Mouse (Mus musculus) heart, embryonic 16.5 days (tissue): ENCODE data around the gene Pde6h. TPM values are rescaled to one million over a fixed set of nuclear protein-coding genes. Genes with fewer than 3 reads are reported as not detected.

Source experiments
- ATAC-seq: fragments of 200-750 bp; cut with Nextera tagmentation; replicated peaks from 2 replicates; pipeline ENCODE4 v1.8.0; 2017; ENCODE audit warnings: moderate number of reproducible peaks; ENCODE audit not compliant: insufficient read depth, low FRiP score; ENCODE audit errors: extremely low read depth
- H3K27ac ChIP-seq: fragments of 300-500 bp; sonication (generic); 2 replicates; pipeline ENCODE4 v1.5.1; 2014; ENCODE audit warnings: mild to moderate bottlenecking, low read length, control low read depth, moderate library complexity
- H3K27me3 ChIP-seq: fragments of 300-500 bp; sonication (generic); 2 replicates; pipeline ENCODE4 v1.6.1; 2014; ENCODE audit warnings: low read length, mixed read lengths; ENCODE audit not compliant: control insufficient read depth, insufficient read depth
- H3K36me3 ChIP-seq: fragments of 300-500 bp; sonication (generic); 2 replicates; pipeline ENCODE4 v1.6.1; 2014; ENCODE audit not compliant: control insufficient read depth, insufficient read depth
- H3K4me1 ChIP-seq: fragments of 300-500 bp; sonication (generic); 2 replicates; pipeline ENCODE4 v1.6.1; 2014; ENCODE audit warnings: low read length, mixed read lengths; ENCODE audit not compliant: control insufficient read depth, insufficient read depth
- H3K4me2 ChIP-seq: fragments of 300-500 bp; sonication (generic); 2 replicates; pipeline ENCODE4 v1.6.1; 2014; ENCODE audit warnings: low read depth, mild to moderate bottlenecking, control low read depth, low read length
- H3K4me3 ChIP-seq: fragments of 300-500 bp; sonication (generic); 2 replicates; pipeline ENCODE4 v1.5.1; 2014; ENCODE audit warnings: mild to moderate bottlenecking, control low read depth, low read length
- H3K9ac ChIP-seq: fragments of 300-500 bp; sonication (generic); 2 replicates; pipeline ENCODE4 v1.6.1; 2014; ENCODE audit warnings: low read length, control low read depth
- H3K9me3 ChIP-seq: fragments of 300-500 bp; sonication (generic); replicated peaks from 2 replicates; pipeline ENCODE4 v1.6.1; 2016; ENCODE audit warnings: low read length; ENCODE audit not compliant: control insufficient read depth
- WGBS: fragments of 180-500 bp; shearing (Covaris S2); extraction: QIAGEN DNeasy Blood & Tissue Kit; methylation state at CpG from one replicate; pipeline ENCODE4 v1.1.7; 2014; 5-methylcytosine and 5-hydroxymethylcytosine counted together
- polyA plus RNA-seq: library from polyadenylated mRNA; unstranded; fragments of >200 nt; fragmentation: Nextera tagmentation; extraction: Ambion mirVana; gene quantifications from 2 replicates; pipeline ENCODE4 v1.2.1, GENCODE M21; 2015

The Pde6h gene
- polyA plus RNA-seq, 1 experiment from 2014 or later, result 0.38 TPM

DNA sequence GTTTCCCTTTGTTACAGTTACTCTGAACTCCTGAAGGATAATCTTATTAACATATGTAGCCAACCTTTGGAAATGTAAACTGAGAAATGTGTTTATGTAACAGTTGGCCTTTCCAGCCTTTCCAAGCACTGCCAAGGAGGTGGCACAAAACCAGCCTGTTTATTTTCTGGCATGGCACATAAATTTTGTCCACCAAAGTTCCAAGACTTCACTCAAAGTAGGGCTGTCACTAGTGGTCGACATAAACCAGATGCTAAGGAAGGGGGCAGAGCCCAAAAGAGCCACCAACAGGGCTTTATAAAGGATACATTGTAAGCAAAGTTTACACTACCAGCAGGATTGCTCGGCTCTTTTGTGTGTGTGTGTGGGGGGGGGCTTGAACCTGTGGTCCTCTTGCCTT, 5.7 kb upstream of the Pde6h start:
- Histone ChIP-seq H3K9me3 (0 out of 2 replicates have a peak, but pooled peaks cover 3% of the 10 kb centered on the region), H3K27me3 (no peaks in the 10 kb centered on the region), H3K9ac (no peak overlapping the region), H3K27ac (no peak overlapping the region), H3K4me2 (no peak overlapping the region), H3K4me1 (peaks cover 2% of the 10 kb centered on the region; the same call in 1 of the 2 replicates), H3K4me3 (no peak overlapping the region), H3K36me3 (no peaks in the 10 kb centered on the region)
- WGBS, result 11% methylated on average over 2 of the region's 2 CpGs
- ATAC-seq, result no peak; the same call in 1 of the 2 replicates

DNA sequence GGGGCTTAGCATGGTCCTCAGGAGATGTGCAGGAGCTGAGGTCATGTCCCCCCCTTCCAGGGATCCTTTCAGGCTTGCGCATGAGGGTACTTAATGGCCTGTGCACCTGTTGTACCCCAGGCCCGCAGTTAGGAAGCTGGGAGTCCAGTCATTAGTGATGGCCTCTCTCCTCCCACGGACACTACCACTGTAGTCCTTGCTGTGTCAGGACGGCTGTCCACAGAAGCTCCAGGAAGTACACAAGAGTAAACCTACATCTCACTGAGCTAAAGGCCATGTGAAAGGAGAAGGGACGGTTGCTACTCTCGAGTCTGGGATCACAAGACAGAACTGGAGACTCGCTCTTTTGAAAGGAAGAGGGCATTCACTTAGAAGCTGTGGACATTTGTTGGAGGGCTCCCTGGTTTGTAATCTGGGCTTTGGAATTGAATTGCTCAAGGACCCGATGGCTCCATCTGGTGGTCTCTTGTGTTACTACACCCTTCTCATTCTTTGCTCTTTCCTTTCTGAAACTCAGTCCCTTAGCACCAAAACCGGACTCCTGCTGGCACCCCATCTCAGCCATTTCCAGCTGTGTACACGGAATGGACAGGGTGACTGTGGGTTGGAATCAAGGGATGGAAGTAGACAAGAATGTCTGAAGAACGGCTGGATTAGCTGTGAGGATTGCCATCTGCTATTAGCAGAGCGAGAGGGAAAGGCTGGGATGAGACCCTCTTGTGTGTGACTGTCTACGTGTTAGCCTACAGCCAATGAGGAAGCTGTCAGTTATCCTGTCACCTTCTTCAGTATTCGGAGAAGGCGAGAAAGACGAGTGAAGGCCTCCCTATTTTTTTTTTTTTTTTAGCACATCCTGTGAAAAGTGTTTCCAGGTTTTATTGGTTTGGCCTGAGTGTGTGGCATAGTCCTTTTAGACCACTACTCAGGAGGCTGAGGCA, 3.0 kb upstream of the Pde6h start:
- WGBS, result 33% methylated on average over 16 of the region's 16 CpGs
- peak overlapping the region; percentile 47; the same call in 1 of the 2 replicates for H3K9ac ChIP-seq
- ATAC-seq, result 0 out of 2 replicates have a peak, but pooled peaks have one; percentile 3

DNA sequence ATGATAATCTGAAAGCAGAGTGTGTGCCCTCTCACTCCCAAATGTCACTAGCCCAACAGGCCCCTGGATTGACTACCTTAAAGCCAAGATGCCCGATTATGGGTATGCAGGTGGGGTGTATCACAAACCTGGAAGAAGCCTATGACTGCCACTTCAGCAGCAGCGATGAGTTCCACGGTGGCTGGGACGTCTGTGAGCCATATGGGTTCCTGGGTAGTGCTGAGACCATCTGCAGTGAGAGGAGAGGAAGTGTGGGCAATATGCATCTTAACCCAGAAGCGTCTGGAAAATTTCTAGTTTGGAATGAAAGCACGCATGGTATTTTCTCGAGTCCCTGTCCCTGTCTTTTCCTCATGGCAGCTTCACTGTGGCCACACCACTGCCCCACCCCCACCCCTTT, 2.0 kb upstream of the Pde6h start:
- no peak overlapping the region for H3K4me3 ChIP-seq
- no peak overlapping the region for H3K9ac ChIP-seq
- no peaks in the 10 kb centered on the region for H3K4me1 ChIP-seq
- no peak overlapping the region for H3K4me2 ChIP-seq
- H3K9me3 ChIP-seq, result no peaks in the 10 kb centered on the region
- no peak overlapping the region for H3K27ac ChIP-seq
- no peaks in the 10 kb centered on the region for H3K27me3 ChIP-seq
- ATAC-seq, result no peak
- 72% methylated on average over 7 of the region's 7 CpGs for WGBS
- peaks cover 5% of the 10 kb centered on the region for H3K36me3 ChIP-seq

More for the DNA sequence above, 3.0 kb upstream of the Pde6h start:
- Histone ChIP-seq H3K27ac (no peak overlapping the region), H3K36me3 (peaks cover 5% of the 10 kb centered on the region), H3K4me2 (no peak overlapping the region), H3K4me1 (no peaks in the 10 kb centered on the region), H3K4me3 (no peak overlapping the region), H3K9me3 (no peaks in the 10 kb centered on the region), H3K27me3 (no peaks in the 10 kb centered on the region)

DNA sequence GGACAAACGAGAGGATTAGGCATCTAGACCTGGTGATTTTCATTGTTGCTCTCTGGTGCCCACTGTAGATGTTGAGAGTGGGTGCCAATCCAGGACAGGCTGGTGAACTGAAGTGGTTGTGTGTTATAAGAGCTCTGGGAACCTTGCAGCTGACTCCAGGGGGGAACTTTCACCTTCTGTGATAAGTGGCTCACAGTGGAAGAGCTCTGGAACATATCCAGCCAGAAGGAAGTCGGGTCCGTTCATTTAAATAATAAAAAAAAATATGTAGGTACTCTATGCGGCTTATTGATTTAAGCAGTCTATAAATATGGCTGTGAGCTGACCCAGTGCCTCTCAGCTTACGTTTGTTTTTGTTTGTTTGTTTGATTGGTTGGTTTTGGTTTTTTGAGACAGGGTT, 1.6 kb upstream of the Pde6h start, which contains the start of gene Erp27:
Gene Erp27 (minus strand): TSS at position 101 of the 400 bp plus-strand sequence.
- Histone ChIP-seq H3K9ac (no peak within 1 kb of the TSS), H3K27ac (no peak within 1 kb of the TSS)

DNA sequence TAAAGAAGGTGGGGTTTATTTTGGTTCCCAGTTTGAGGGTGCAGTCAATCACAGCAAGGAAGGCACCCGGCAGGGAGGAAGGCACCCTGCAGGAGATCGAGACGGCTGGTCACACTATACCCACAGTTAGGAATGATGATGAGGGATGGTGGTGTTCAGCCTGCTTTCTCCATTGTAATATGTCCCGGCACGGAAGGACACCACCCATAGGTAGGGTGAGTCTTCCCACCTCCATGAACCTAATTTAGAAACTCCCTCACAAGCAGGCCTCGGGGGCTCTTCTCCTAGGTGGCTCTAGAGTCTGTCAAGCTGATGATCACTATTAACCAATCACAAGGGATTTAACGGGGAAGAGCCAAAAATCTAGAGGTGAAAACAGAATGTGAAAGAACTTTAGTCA, 761 bp upstream of the Pde6h start:
- Histone ChIP-seq H3K4me3 (no peak overlapping the region), H3K27ac (no peak overlapping the region), H3K9ac (no peak overlapping the region), H3K9me3 (no peaks in the 10 kb centered on the region), H3K4me1 (no peaks in the 10 kb centered on the region), H3K27me3 (no peaks in the 10 kb centered on the region), H3K36me3 (peaks cover 5% of the 10 kb centered on the region), H3K4me2 (no peak overlapping the region)
- no peak for ATAC-seq
- WGBS, result 83% methylated on average over 7 of the region's 7 CpGs

More for the DNA sequence above, 1.6 kb upstream of the Pde6h start, which contains the start of gene Erp27:
- H3K4me3 ChIP-seq, result no peak within 1 kb of the TSS
- H3K36me3 ChIP-seq, result peaks cover 5% of the 10 kb centered on the region
- WGBS, result 54% methylated on average over 5 of the region's 5 CpGs
- no peak for ATAC-seq
- no peak within 1 kb of the TSS for H3K4me2 ChIP-seq
- H3K9me3 ChIP-seq, result no peaks in the 10 kb centered on the region
- no peaks in the 10 kb centered on the region for H3K4me1 ChIP-seq
- H3K27me3 ChIP-seq, result no peaks in the 10 kb centered on the region

DNA sequence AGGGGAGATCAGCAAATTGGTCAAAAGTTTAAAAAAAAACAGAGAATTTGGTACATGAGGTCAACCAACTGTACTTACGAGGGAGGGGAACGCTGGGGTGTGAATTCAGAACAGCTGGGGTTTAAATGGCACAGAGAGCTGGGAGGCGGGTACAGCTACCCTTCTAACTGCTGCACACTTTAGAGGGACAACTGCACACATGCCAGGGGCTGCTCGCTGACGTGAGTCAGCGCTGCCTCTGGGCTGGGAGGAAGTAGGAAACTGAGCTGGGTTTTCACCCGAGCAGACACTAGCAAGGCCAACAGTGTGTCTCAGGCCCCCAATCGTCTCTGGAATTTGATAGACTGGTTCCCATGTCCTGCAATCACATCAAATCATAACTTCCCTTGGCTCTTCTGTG, 1.4 kb downstream of the Pde6h start:
- Histone ChIP-seq H3K27me3 (no peaks in the 10 kb centered on the region), H3K36me3 (peaks cover 5% of the 10 kb centered on the region), H3K27ac (peak overlapping the region; percentile 5; the same call in 1 of the 2 replicates), H3K9ac (no peak overlapping the region), H3K4me1 (no peaks in the 10 kb centered on the region), H3K4me3 (no peak overlapping the region), H3K9me3 (no peaks in the 10 kb centered on the region), H3K4me2 (no peak overlapping the region)
- ATAC-seq, result no peak
- 61% methylated on average over 8 of the region's 8 CpGs for WGBS

DNA sequence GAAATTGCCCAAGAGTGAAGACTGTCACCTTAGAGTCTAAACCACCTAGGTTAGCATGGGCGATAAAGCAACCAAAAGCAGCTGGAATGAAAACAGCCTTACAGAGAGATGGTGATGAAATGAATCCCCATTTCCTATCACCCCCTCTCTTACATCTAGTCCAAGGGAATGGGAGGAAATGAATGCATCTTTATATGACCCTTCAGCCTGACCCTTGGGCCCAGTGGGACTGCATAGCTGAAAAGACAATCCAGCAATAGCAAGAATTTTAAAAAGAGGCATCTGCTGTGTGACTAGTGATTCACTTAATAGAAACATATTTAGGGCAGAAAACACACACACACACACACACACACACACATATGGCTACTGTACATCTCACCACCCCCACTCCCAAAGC, 4.0 kb downstream of the Pde6h start:
- no peak overlapping the region for H3K4me3 ChIP-seq
- no peak for ATAC-seq
- H3K27ac ChIP-seq, result no peak overlapping the region
- WGBS, result 75% methylated on average over 1 of the region's 1 CpGs
- H3K36me3 ChIP-seq, result peaks cover 5% of the 10 kb centered on the region
- H3K9ac ChIP-seq, result no peak overlapping the region
- H3K27me3 ChIP-seq, result no peaks in the 10 kb centered on the region
- peaks cover 12% of the 10 kb centered on the region for H3K4me1 ChIP-seq
- no peaks in the 10 kb centered on the region for H3K9me3 ChIP-seq
- no peak overlapping the region for H3K4me2 ChIP-seq

DNA sequence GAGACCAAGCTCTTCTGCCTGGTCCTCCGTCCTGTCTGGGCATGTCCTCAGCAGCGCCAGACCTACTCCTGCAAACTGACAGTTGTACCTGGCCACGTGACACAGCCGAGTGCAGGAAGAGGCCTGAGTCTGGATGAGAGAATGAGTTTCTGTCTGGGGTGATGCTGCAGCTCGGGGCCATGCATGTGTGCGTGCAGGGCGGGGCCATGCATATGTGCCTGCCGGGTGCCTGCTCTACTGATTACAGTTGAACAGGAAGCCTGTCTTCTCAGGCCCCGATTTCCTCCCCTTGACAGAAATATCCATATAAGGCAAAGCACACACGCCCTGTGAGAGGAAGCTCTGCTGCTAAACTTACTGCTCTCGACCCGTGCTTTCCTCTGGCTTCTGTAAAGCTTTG, 7.0 kb downstream of the Pde6h start:
- Histone ChIP-seq H3K27ac (peak overlapping the region; percentile 82), H3K4me3 (peak overlapping the region; percentile 39), H3K9me3 (no peaks in the 10 kb centered on the region), H3K27me3 (no peaks in the 10 kb centered on the region), H3K4me1 (peaks cover 16% of the 10 kb centered on the region), H3K4me2 (peak overlapping the region; percentile 61), H3K36me3 (no peaks in the 10 kb centered on the region), H3K9ac (peak overlapping the region; percentile 60)
- 4% methylated on average over 12 of the region's 12 CpGs for WGBS
- peak; percentile 95 for ATAC-seq

DNA sequence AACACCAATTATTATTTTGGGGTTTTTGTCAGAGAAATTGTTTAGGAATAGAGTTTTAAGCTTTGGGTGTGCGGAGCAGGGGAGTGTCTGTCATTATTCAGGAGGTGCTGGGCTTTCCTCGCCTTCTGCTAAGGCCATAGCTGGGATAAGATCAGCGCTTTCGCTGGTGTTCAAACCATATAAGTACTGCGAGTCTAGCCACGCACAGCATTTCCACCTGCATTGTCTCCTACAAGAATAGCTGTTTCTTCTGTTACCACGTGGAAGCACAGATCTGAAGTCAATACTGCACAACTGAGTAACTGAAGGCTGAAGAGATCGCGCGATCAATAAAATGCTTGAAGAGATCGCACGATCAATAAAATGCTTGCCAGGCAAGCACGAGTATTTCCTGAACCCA, 7.6 kb downstream of the Pde6h start:
- H3K9me3 ChIP-seq, result no peaks in the 10 kb centered on the region
- H3K4me1 ChIP-seq, result peaks cover 16% of the 10 kb centered on the region
- H3K36me3 ChIP-seq, result no peaks in the 10 kb centered on the region; the same call in 1 of the 2 replicates
- H3K4me2 ChIP-seq, result peak overlapping the region; percentile 61; the same call in 1 of the 2 replicates
- no peaks in the 10 kb centered on the region for H3K27me3 ChIP-seq
- H3K4me3 ChIP-seq, result no peak overlapping the region
- H3K9ac ChIP-seq, result peak overlapping the region; percentile 46
- peak overlapping the region; percentile 82 for H3K27ac ChIP-seq
- WGBS, result 79% methylated on average over 13 of the region's 13 CpGs
- ATAC-seq, result no peak
